Mouse (Mus musculus) CD4-positive naive resting alpha-beta T cell, adult 76 days (primary cell): ENCODE data around the gene Gdf9. TPM values are rescaled to one million over a fixed set of nuclear protein-coding genes. Genes with fewer than 3 reads are reported as not detected.

ENCODE experiments used
- total RNA-seq: library from RNA; stranded (reverse); gene quantifications from one replicate; pipeline ENCODE4 v1.2.4, GENCODE M21; 2023

Gene Gdf9
- not detected for total RNA-seq

DNA sequence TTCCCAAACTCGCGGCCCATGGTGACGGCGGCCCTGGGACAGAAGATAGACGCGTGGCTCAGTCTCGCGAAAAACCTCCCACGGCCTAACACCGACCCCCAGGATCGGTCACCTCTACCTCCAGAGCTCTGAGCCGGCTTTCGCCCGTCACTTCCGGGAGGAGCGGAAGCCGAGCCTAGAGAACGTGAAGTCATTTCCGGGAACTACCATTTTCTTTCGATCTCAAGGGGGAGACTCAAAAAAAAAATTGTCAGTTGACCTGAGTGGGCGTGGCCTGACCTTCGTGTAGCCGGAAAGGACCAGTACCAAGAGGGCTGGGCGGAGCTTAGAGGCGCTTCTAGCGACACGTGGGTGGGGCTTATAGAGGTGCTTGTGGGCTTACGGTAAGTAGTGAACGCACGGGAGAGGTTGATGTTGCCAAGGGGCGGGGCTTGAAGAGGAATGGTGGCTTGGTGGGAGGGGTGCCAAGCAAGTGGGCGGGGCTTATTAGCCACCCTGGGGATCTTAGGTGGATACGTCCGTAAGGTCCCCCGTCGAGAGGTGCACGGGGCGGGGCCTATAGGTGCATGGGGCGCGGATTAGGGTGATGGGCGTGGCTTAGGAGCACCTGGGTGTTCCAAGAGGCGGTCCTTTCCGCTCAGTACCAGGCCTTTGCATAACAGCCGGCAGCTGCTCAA is at the start of gene Gdf9, which contains the start of gene Uqcrq:
Gene Gdf9, plus strand, starts transcription at position 354 of the 677 bp plus-strand sequence.
Gene Uqcrq, minus strand, starts transcription at position 162 of the 677 bp plus-strand sequence.

DNA sequence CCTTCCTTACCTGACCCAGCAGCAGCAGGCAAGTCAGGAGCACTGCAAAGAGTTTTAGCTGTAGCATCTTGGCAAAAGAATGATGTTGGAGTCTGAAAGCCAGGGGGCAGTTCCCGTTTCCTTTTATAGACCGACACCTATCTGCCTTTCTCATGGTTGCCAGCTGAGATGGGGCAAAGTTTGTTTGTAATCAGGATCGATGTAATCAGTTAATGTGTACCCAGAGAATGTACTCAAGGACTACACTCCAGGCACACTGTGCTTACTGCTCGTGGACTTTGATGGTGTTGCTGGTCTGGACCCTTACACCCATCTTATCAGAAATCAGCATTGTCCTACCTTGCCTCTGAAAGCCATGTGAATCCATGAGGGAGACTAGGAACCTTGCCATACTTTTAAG is 7.8 kb upstream of the Gdf9 start, which contains the start of gene Leap2:
Gene Leap2, minus strand, starts transcription at position 135 of the 400 bp plus-strand sequence.

GRCm38 (mm10) chr11:53456474-53457371 is 25.9 kb downstream of the Gdf9 start, which contains the start of the genes Gm10447 and Shroom1:
Gene Gm10447 (minus strand): TSS chr11:53457110.
Gene Shroom1 (plus strand): TSS chr11:53457205.

DNA sequence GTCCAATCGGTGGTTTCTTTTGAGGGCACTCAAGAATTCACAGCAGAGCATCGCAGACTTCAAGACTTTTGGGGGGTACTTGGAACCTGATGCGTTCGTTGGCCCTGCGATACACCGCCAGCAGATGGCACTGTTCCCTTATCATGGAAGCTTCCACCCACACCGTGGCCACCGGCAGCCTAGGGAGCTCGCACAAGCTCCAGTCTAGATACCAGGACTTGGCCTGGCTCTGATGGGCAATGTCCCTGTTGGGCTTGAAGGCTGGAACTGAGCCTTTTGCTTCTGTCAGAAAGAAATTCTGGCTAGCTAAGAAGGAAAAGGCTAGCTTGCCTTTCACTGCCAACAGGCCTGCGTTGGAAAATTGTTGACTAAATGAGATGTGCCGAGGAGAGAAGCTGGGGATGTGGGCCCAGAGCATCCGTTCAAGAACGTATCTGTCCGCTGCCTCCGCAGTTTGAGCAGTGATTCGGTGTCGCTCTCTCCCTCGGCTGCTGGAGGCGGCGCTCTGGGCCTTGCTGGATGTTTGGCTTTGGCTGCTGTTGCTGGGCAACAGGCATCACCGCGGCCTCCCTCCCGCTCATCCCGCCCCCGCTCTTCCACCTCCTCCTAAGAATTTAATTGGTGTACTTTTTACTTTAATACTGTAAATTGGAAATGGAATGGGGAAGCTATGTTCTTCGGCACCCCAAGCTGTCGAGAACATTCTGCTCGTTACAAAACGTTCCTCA is 39.3 kb downstream of the Gdf9 start, which contains the start of gene Gm9837:
Gene Gm9837, minus strand, starts transcription at position 512 of the 728 bp plus-strand sequence.

DNA sequence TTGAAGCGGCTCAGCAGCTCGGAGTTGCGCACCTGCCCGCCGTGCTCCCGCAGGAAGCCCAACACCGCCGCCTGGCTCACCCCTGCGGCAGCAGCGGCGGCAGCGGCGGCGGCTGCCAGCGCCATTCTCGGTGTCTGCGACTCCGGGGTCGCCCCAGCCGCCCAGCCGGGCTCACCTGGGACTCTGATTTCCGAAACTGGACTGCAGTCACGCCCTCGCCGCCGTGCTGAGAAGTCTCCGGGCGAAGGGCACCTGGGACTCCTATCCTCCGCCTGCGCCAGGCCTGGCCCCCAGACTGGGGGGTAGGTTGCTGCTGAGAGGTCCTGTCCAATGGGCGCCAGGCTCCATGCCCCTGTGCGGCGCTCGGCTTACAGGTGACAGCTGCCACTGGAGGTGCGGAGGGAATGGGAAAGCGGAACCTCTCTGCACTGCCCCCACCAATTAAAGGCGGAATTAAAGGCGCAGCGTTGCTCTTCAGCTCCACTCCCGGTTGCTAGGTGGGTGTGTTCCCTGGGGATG is 49.0 kb downstream of the Gdf9 start, which contains the start of the genes Gm9945 and Sowaha:
Gene Gm9945, plus strand, starts transcription at position 384 of the 519 bp plus-strand sequence.
Gene Sowaha, minus strand, starts transcription at position 492 of the 519 bp plus-strand sequence.

Other genes starting within 250 kb of the Gdf9 start
- gene Hspa4, start 130.6 kb upstream of the Gdf9 start, total RNA-seq = 122 TPM
- gene Zcchc10, start 106.3 kb upstream of the Gdf9 start, total RNA-seq = 24.2 TPM
- 333 TPM for gene Aff4, start 80.2 kb upstream of the Gdf9 start, total RNA-seq
- not detected for gene Leap2, start 7.9 kb upstream of the Gdf9 start, total RNA-seq
- 136 TPM for gene Uqcrq, start 192 bp upstream of the Gdf9 start, total RNA-seq
- gene Gm10447, start 26.1 kb downstream of the Gdf9 start, total RNA-seq = not detected
- not detected for gene Shroom1, start 26.2 kb downstream of the Gdf9 start, total RNA-seq
- not detected for gene Gm9837, start 39.5 kb downstream of the Gdf9 start, total RNA-seq
- gene Gm9945, start 49.1 kb downstream of the Gdf9 start, total RNA-seq = not detected
- 0.50 TPM for gene Sowaha, start 49.3 kb downstream of the Gdf9 start, total RNA-seq
- gene Sept8, start 88.2 kb downstream of the Gdf9 start, total RNA-seq = 2.9 TPM
- gene Kif3a, start 136.4 kb downstream of the Gdf9 start, total RNA-seq = 6.3 TPM
- gene Il4, start 187.6 kb downstream of the Gdf9 start, total RNA-seq = not detected
- not detected for gene Il13, start 203.7 kb downstream of the Gdf9 start, total RNA-seq